Mouse (Mus musculus) embryonic facial prominence, embryonic 14.5 days (tissue): ENCODE results near the gene Phgr1. TPM values are rescaled to one million over a fixed set of nuclear protein-coding genes. Genes with fewer than 3 reads are reported as not detected.

Experiments
- ATAC-seq: fragments of 200-750 bp; cut with Nextera tagmentation; 2 replicates; pipeline ENCODE4 v1.8.0; 2017; ENCODE audit warnings: low read depth, moderate number of reproducible peaks, moderate TSS enrichment
- DNase-seq: peaks from one replicate; pipeline ENCODE4 v3.0.0-alpha.2; 2015; ENCODE audit warnings: low spot score
- H3K27ac ChIP-seq: fragments of 300-500 bp; sonication (generic); replicated peaks from 2 replicates; pipeline ENCODE4 v1.5.1; 2014; ENCODE audit warnings: low read depth, mild to moderate bottlenecking, low read length, moderate library complexity
- H3K27me3 ChIP-seq: fragments of 300-500 bp; sonication (generic); replicated peaks from 2 replicates; pipeline ENCODE4 v1.6.1; 2014; ENCODE audit warnings: low read length; ENCODE audit not compliant: control insufficient read depth, insufficient read depth
- H3K36me3 ChIP-seq: fragments of 300-500 bp; sonication (generic); 2 replicates; pipeline ENCODE4 v1.6.1; 2014; ENCODE audit warnings: low read length, mixed read lengths; ENCODE audit not compliant: control insufficient read depth, insufficient read depth
- H3K4me1 ChIP-seq: fragments of 300-500 bp; sonication (generic); 2 replicates; pipeline ENCODE4 v1.6.1; 2014; ENCODE audit warnings: antibody characterized with exemption, low read length; ENCODE audit not compliant: control insufficient read depth, insufficient read depth
- H3K4me2 ChIP-seq: fragments of 300-500 bp; sonication (generic); 2 replicates; pipeline ENCODE4 v1.6.1; 2014; ENCODE audit warnings: low read depth, mild to moderate bottlenecking, low read length, moderate library complexity, mixed read lengths
- H3K4me3 ChIP-seq: fragments of 300-500 bp; sonication (generic); 2 replicates; pipeline ENCODE4 v1.5.1; 2014; ENCODE audit warnings: low read depth, mild to moderate bottlenecking, low read length
- H3K9ac ChIP-seq: fragments of 300-500 bp; sonication (generic); 2 replicates; pipeline ENCODE4 v1.6.1; 2014; ENCODE audit warnings: low read depth, mild to moderate bottlenecking, low read length, moderate library complexity, mixed read lengths
- H3K9me3 ChIP-seq: fragments of 300-500 bp; sonication (generic); 2 replicates; pipeline ENCODE4 v1.6.1; 2016; ENCODE audit warnings: low read length; ENCODE audit not compliant: control insufficient read depth
- WGBS: fragments of 180-500 bp; shearing (Covaris S2); extraction: QIAGEN DNeasy Blood & Tissue Kit; methylation state at CpG from one replicate; pipeline ENCODE4 v1.1.7; 2014; 5-methylcytosine and 5-hydroxymethylcytosine counted together
- polyA plus RNA-seq: library from polyadenylated mRNA; unstranded; fragments of >200 nt; fragmentation: Nextera tagmentation; extraction: Ambion mirVana; gene quantifications from 2 replicates; pipeline ENCODE4 v1.2.1, GENCODE M21; 2014

Phgr1 gene
- polyA plus RNA-seq, 1 experiment from 2014 or later = 0.35 TPM

- DNase-seq (peak; percentile 50), ATAC-seq (peak; percentile 67)
- Histone ChIP-seq H3K9ac (no peak overlapping the region), H3K27ac (no peak overlapping the region), H3K27me3 (no peaks in the 10 kb centered on the region), H3K36me3 (no peaks in the 10 kb centered on the region), H3K4me1 (no peaks in the 10 kb centered on the region; the same call in 1 of the 2 replicates), H3K9me3 (no peaks in the 10 kb centered on the region), H3K4me2 (peak overlapping the region; percentile 39), H3K4me3 (peak overlapping the region; percentile 8; the same call in 1 of the 2 replicates)
- 24% methylated on average over 44 of the region's 44 CpGs for WGBS
Measured at GRCm38 (mm10) chr2:118790551-118791525, 18.3 kb downstream of the Phgr1 start.

- WGBS = 93% methylated on average over 26 of the region's 26 CpGs
- Histone ChIP-seq H3K27me3 (no peaks in the 10 kb centered on the region), H3K4me2 (no peak overlapping the region), H3K9ac (no peak overlapping the region), H3K27ac (no peak overlapping the region), H3K36me3 (no peaks in the 10 kb centered on the region), H3K9me3 (no peaks in the 10 kb centered on the region), H3K4me3 (no peak overlapping the region), H3K4me1 (no peaks in the 10 kb centered on the region; the same call in 1 of the 2 replicates)
- ATAC-seq = no peak
- DNase-seq = no peak
Measured at GRCm38 (mm10) chr2:118791591-118792258, 19.2 kb downstream of the Phgr1 start.

- H3K9ac ChIP-seq = no peak overlapping the region
- no peaks in the 10 kb centered on the region for H3K9me3 ChIP-seq
- DNase-seq = no peak
- H3K27ac ChIP-seq = no peak overlapping the region
- no peak for ATAC-seq
- 77% methylated on average over 4 of the region's 4 CpGs for WGBS
- H3K27me3 ChIP-seq = no peaks in the 10 kb centered on the region
- no peaks in the 10 kb centered on the region; the same call in 1 of the 2 replicates for H3K4me1 ChIP-seq
- no peak overlapping the region for H3K4me2 ChIP-seq
- no peak overlapping the region for H3K4me3 ChIP-seq
- H3K36me3 ChIP-seq = no peaks in the 10 kb centered on the region
Measured at GRCm38 (mm10) chr2:118792259-118792613, 19.7 kb downstream of the Phgr1 start.

- Histone ChIP-seq H3K27me3 (no peaks in the 10 kb centered on the region), H3K27ac (no peak overlapping the region), H3K4me2 (no peak overlapping the region), H3K4me1 (no peaks in the 10 kb centered on the region; the same call in 1 of the 2 replicates), H3K9me3 (peaks cover 5% of the 10 kb centered on the region; the same call in 1 of the 2 replicates), H3K9ac (no peak overlapping the region), H3K4me3 (no peak overlapping the region), H3K36me3 (no peaks in the 10 kb centered on the region)
- 78% methylated on average over 4 of the region's 4 CpGs for WGBS
- no peak for DNase-seq
- no peak for ATAC-seq
Measured at GRCm38 (mm10) chr2:118793636-118794035, 21.1 kb downstream of the Phgr1 start.

DNA sequence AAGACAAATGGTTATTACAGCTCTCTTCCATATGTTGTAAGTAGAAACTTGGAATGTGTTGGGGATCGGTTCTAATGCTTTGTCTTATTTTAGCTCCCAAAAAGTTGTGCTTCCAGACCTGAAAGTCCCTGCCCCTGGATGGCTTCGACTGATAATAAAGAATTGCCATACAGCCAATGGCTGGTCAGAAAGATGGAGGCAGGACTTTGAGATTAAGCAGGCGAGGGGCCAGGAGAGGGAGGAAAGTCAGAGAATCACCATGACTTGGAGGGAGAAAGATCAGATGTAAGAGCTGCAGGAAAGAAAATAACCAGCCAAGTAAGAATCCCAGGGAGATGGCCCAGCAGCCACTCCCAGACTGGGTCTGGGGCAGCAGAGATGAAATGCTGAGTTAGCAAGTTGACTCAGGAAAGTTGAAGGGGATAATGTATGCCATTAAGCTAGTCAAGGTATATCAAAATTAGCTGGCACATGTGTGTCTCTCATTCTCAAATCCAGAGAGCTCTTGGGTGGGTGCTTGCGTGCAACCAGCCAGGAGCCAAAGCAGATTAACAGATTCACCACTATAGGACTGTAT, 30.1 kb downstream of the Phgr1 start:
- Histone ChIP-seq H3K9me3 (peaks cover 5% of the 10 kb centered on the region; the same call in 1 of the 2 replicates), H3K27ac (no peak overlapping the region), H3K4me1 (no peaks in the 10 kb centered on the region), H3K4me2 (no peak overlapping the region), H3K27me3 (no peaks in the 10 kb centered on the region), H3K9ac (no peak overlapping the region), H3K36me3 (no peaks in the 10 kb centered on the region), H3K4me3 (no peak overlapping the region)
- 67% methylated on average over 4 of the region's 4 CpGs for WGBS
- ATAC-seq = no peak
- DNase-seq = no peak

DNA sequence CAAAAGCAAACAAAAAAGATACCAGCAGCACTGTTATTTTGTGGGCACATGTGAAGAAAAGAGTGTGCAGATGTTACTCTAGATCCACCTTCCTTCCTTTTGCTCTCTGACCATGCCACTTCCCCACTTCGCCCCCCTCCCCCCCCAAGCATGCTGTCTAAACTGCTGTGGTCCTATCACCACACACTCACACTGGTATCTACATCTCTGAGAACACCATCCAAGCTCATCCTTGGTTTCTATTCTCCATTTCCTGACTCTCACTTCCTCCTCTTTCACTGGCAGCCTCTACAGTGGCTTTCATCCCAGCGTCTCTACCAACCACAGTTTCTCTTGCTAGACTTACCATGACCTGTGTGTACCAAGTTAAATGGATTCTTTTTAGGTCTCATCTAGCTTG, 31.9 kb downstream of the Phgr1 start:
- WGBS = 73% methylated on average over 2 of the region's 2 CpGs
- H3K36me3 ChIP-seq = no peaks in the 10 kb centered on the region
- ATAC-seq = no peak

DNA sequence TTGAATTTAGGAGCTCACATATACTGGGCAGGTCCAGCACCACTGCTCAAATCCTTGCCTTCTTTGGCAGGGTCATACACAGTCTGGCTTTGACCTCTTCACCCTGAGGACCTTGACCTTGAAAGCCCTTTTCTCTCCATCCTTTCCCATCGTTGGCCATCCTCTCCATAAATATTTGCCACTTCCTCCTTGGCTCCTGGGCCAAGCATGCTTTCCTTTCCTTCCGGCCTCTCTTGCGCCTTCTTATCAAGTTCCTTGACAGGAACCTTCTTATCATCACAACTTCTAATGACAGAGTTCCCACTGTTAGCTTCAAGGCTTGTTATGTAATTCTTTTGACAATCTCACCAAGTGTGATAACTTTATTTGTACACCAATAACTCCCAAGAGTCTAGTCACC, 32.6 kb downstream of the Phgr1 start:
- 68% methylated on average over 3 of the region's 3 CpGs for whole genome bisulfite sequencing
- H3K9me3 ChIP-seq = no peaks in the 10 kb centered on the region
- H3K36me3 ChIP-seq = no peaks in the 10 kb centered on the region
- H3K27me3 ChIP-seq = no peaks in the 10 kb centered on the region
- no peak overlapping the region for H3K4me3 ChIP-seq
- H3K4me2 ChIP-seq = no peak overlapping the region
- no peaks in the 10 kb centered on the region for H3K4me1 ChIP-seq
- H3K27ac ChIP-seq = no peak overlapping the region
- ATAC-seq (no peak), DNase-seq (no peak)
- no peak overlapping the region for H3K9ac ChIP-seq

More for the DNA sequence above, 31.9 kb downstream of the Phgr1 start:
- Histone ChIP-seq H3K9me3 (no peaks in the 10 kb centered on the region), H3K4me3 (no peak overlapping the region), H3K27me3 (no peaks in the 10 kb centered on the region), H3K4me1 (no peaks in the 10 kb centered on the region), H3K4me2 (no peak overlapping the region), H3K9ac (no peak overlapping the region), H3K27ac (no peak overlapping the region)
- no peak for DNase-seq

DNA sequence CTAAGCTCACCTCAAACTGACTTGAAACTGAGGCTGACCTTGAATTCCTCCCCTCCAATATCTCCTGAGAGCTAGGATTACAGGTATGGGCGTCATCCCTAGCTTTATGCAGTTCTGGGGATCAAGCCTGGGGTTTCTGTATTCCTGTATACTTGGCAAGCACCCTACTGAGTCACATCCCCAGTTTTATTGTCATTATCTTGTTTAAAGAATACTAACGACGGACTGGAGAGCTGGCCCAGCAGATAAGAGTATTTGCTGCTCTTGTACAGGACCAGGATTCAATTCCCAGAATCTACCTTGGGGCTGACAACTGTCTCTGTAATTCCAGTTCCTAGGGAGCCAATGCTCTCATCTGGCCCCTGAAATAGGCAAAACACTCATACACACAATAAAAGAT, 33.2 kb downstream of the Phgr1 start:
- H3K36me3 ChIP-seq = no peaks in the 10 kb centered on the region
- 45% methylated on average over 3 of the region's 3 CpGs for WGBS
- no peak overlapping the region for H3K9ac ChIP-seq
- H3K4me1 ChIP-seq = no peaks in the 10 kb centered on the region
- H3K4me2 ChIP-seq = no peak overlapping the region
- H3K4me3 ChIP-seq = no peak overlapping the region
- no peaks in the 10 kb centered on the region for H3K9me3 ChIP-seq
- no peak overlapping the region for H3K27ac ChIP-seq
- H3K27me3 ChIP-seq = no peaks in the 10 kb centered on the region
- DNase-seq = no peak
- no peak for ATAC-seq
